Mouse (Mus musculus) spleen, postnatal 36 days (tissue): ENCODE data around the gene Psors1c2.
"Not testable (repeated sequence)": the region's sequence is repeated elsewhere in the genome, so short reads cannot be mapped to it uniquely, and the experiment has no call there.

ENCODE experiments used
- DNase-seq, 2 experiments: peaks; one replicate each; pipeline ENCODE4 v3.0.0; 2022; ENCODE audit warnings: low spot score in 2 of 2, mixed read lengths in 1 of 2

The Psors1c2 gene

GRCm38 (mm10) chr17:35532901-35533300, at the start of gene Psors1c2:
TSS of gene Psors1c2 (plus strand) at chr17:35533201.
- DNase-seq = no peak

- DNase-seq = peak; percentile 20 to 34
Observed at GRCm38 (mm10) chr17:35484066-35484465, 48.9 kb upstream of the Psors1c2 start.

GRCm38 (mm10) chr17:35485702-35486101, 47.3 kb upstream of the Psors1c2 start:
- DNase-seq = no peak

GRCm38 (mm10) chr17:35486726-35487125, 46.3 kb upstream of the Psors1c2 start:
- no peak for DNase-seq

- DNase-seq = no peak
Observed at GRCm38 (mm10) chr17:35488041-35488440, 45.0 kb upstream of the Psors1c2 start.

GRCm38 (mm10) chr17:35490320-35490719, 42.7 kb upstream of the Psors1c2 start:
- DNase-seq = no peak

- DNase-seq = no peak
Observed at GRCm38 (mm10) chr17:35497124-35497523, 35.9 kb upstream of the Psors1c2 start.

GRCm38 (mm10) chr17:35502226-35502625, 30.8 kb upstream of the Psors1c2 start:
- DNase-seq = no peak

GRCm38 (mm10) chr17:35502762-35503161, 30.2 kb upstream of the Psors1c2 start:
- DNase-seq = no peak

- DNase-seq = no peak
Observed at GRCm38 (mm10) chr17:35503849-35504248, 29.2 kb upstream of the Psors1c2 start.

GRCm38 (mm10) chr17:35504628-35505481, 28.1 kb upstream of the Psors1c2 start:
- DNase-seq = no peak

GRCm38 (mm10) chr17:35505776-35506175, 27.2 kb upstream of the Psors1c2 start, which contains the start of gene Pou5f1:
TSS of gene Pou5f1 (plus strand) at chr17:35506018.
- no peak for DNase-seq

GRCm38 (mm10) chr17:35506881-35507280, 26.1 kb upstream of the Psors1c2 start:
- no peak for DNase-seq

GRCm38 (mm10) chr17:35507556-35508260, 25.3 kb upstream of the Psors1c2 start:
- DNase-seq = no peak

GRCm38 (mm10) chr17:35508279-35508678, 24.7 kb upstream of the Psors1c2 start:
- not testable (repeated sequence) for DNase-seq

GRCm38 (mm10) chr17:35509284-35509683, 23.7 kb upstream of the Psors1c2 start:
- peak; percentile 17 to 28 for DNase-seq

- no peak for DNase-seq
Observed at GRCm38 (mm10) chr17:35512916-35513626, 19.9 kb upstream of the Psors1c2 start.

GRCm38 (mm10) chr17:35513886-35514285, 19.1 kb upstream of the Psors1c2 start:
- peak; percentile 59 to 73 for DNase-seq

GRCm38 (mm10) chr17:35514756-35515155, 18.2 kb upstream of the Psors1c2 start:
- DNase-seq = no peak

- DNase-seq = no peak
Observed at GRCm38 (mm10) chr17:35515911-35516640, 16.9 kb upstream of the Psors1c2 start.
